Mouse (Mus musculus): ENCODE measurements around the gene Coa4.
A peak's percentile ranks its signal among the peaks of the same experiment; 100 is the strongest.

- TF ChIP-seq CTCF (IDR thresholded peaks at IDR 0.05; ENCODE audit: extremely low read depth, insufficient read depth, low read length) (0 out of 2 replicates have a peak, but pooled peaks have one; percentile 21), POLR2A (IDR thresholded peaks at IDR 0.05; ENCODE audit: extremely low read depth, insufficient read depth, low read length) (no peak)
These were observed 13.6 kb downstream of the Coa4 start for GRCm38 (mm10) chr7:100550338-100551007.

Measured in cortical plate, adult 2 months (tissue).